Mouse (Mus musculus) testis, adult 2 months (tissue): ENCODE measurements around the gene Tns2.

Source experiments
- CTCF ChIP-seq: fragments of 200-500 bp; IDR thresholded peaks from 2 replicates; pipeline ENCODE4 v1.5.1; 2012; ENCODE audit warnings: low read depth, mild to moderate bottlenecking, inconsistent platforms, low read length, moderate library complexity; ENCODE audit not compliant: control insufficient read depth, insufficient read depth, insufficient replicate concordance
- POLR2A ChIP-seq: fragments of 200-500 bp; IDR thresholded peaks from 2 replicates; pipeline ENCODE4 v1.6.1; 2012; ENCODE audit warnings: low read depth, mild to moderate bottlenecking, inconsistent platforms, low read length, moderate library complexity; ENCODE audit not compliant: control insufficient read depth

DNA sequence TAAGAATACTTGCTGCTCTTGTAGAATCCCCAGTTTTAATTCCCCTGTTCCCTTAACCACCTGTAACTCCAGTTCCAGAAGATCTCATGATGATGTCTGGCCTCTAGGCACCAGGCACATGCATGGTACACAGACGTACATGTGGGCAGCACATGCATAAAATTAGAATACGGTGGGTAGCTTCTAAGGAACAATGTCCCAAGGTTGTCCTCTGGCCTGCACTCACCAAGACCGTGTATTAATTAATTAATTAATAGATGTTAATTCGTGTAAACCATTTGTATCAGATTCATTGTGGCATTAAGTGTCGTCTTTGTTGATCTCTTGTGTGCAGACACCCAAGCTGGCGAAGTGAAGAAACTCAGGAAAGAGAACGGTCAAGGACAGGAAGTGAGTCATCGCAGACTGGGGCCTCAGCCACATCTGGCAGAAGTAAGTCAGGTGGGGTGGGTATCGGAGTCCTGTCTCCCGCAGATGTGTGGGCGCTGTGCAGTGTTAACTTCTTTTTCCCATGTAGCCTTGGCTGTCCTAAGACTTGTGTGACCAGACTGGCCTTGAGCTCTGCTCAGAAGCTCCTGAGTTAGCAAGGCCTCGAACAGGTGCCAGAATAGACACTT is 9.0 kb upstream of the Tns2 start:
- TF ChIP-seq POLR2A (no peak), CTCF (no peak)
